Comparison of ENCODE assay signal across 8 mouse cellular contexts in genomic region chr10:7210991-7211695, GRCm38 (mm10). TPM values are rescaled to one million over a fixed set of nuclear protein-coding genes. Genes with fewer than 3 reads are reported as not detected.
A peak's percentile ranks its signal among the peaks of the same experiment; 100 is the strongest.
DNase-seq lines count a peak whose midpoint lies in the region; ATAC-seq and TF ChIP-seq lines count a peak whose summit lies in the region.

No protein-coding gene starts in this region.

- WGBS in cerebellum, adult 2 months: 0% methylated on average over 41 of the region's 41 CpGs
- under 1% methylated on average over 41 of the region's 41 CpGs for WGBS in forebrain, postnatal 0 days
- WGBS in lung, adult 2 months: under 1% methylated on average over 41 of the region's 41 CpGs
- WGBS in neural tube, embryonic 14.5 days: under 1% methylated on average over 41 of the region's 41 CpGs

- ATAC-seq in forebrain, postnatal 0 days: peak; percentile 85
- peak; percentile 87 for ATAC-seq in neural tube, embryonic 14.5 days (ENCODE audit: low read depth)

- in situ Hi-C loops in ES-E14 (cut with MboI; ENCODE audit: low sequenced_read_pairs in 2 of 2, unreplicated experiment in 2 of 2): no loop called here

- H3K36me3 ChIP-seq in ES-E14 (ENCODE audit: control insufficient read depth, insufficient read depth, low read length, poor library complexity, severe bottlenecking): 0 out of 2 replicates have a peak, but pooled peaks cover 2% of the 10 kb centered on the region
- no peaks in the 10 kb centered on the region for H3K36me3 ChIP-seq in forebrain, postnatal 0 days (ENCODE audit: insufficient read depth)
- no peaks in the 10 kb centered on the region for H3K36me3 ChIP-seq in neural tube, embryonic 14.5 days (ENCODE audit: control insufficient read depth, insufficient read depth, low read length)

- peak; percentile 59 for DNase-seq in ES-E14 (ENCODE audit: low read depth, low spot score)
- DNase-seq in cerebellum, adult 2 months: peak; percentile 81 to 83
- peak; percentile 72 for DNase-seq in forebrain, postnatal 0 days
- DNase-seq in heart, postnatal 36 days: peak; percentile 76 to 86
- peak; percentile 42 to 67 for DNase-seq in layer of hippocampus, adult 2 months (ENCODE audit: low spot score in 2 of 2)
- peak; percentile 84 for DNase-seq in lung, adult 2 months
- DNase-seq in testis, postnatal 10 days (ENCODE audit: low spot score): peak; percentile 83

- peak overlapping the region; percentile 67 for H3K9ac ChIP-seq in ES-E14 (ENCODE audit: insufficient read depth, low read depth, low read length, poor library complexity, severe bottlenecking)
- H3K9ac ChIP-seq in forebrain, postnatal 0 days: peak overlapping the region; percentile 55
- H3K9ac ChIP-seq in neural tube, embryonic 14.5 days (replicated peaks; ENCODE audit: low read depth, low read length): peak overlapping the region; percentile 58

- peak; percentile 42; the same call in 1 of the 2 replicates for TF ChIP-seq CTCF in cerebellum, adult 2 months (IDR thresholded peaks at IDR 0.05; ENCODE audit: borderline replicate concordance, insufficient read depth, low read depth, low read length)
- TF ChIP-seq CTCF in forebrain, postnatal 0 days (IDR thresholded peaks at IDR 0.05; ENCODE audit: low read depth): peak; percentile 72
- peak; percentile 76 for TF ChIP-seq CTCF in layer of hippocampus, adult 2 months (conservative IDR thresholded peaks at IDR 0.05)
- TF ChIP-seq CTCF in lung, adult 2 months (IDR thresholded peaks at IDR 0.05; ENCODE audit: insufficient read depth, low read length): peak; percentile 52

- H3K4me3 ChIP-seq in ES-E14 (ENCODE audit: insufficient read depth in 1 of 2, low read depth in 1 of 2, low read length in 2 of 2, poor library complexity in 1 of 2, severe bottlenecking in 1 of 2): peak overlapping the region; percentile 72 to 80
- H3K4me3 ChIP-seq in cerebellum, adult 2 months (replicated peaks; ENCODE audit: insufficient read depth, low read depth, low read length): peak overlapping the region; percentile 68
- peak overlapping the region; percentile 63 for H3K4me3 ChIP-seq in forebrain, postnatal 0 days (ENCODE audit: low read depth, low read length)
- peak overlapping the region; percentile 55 for H3K4me3 ChIP-seq in layer of hippocampus, adult 2 months
- peak overlapping the region; percentile 85 for H3K4me3 ChIP-seq in lung, adult 2 months (replicated peaks; ENCODE audit: extremely low read depth, low read depth, low read length)
- H3K4me3 ChIP-seq in neural tube, embryonic 14.5 days (ENCODE audit: low read depth, low read length): peak overlapping the region; percentile 71

- intact Hi-C loops in heart, postnatal 36 days (cut with DNase I): loop anchor here (2.0 to 5.0 kb wide), 5 partner anchors 22 to 92 kb away; no protein-coding TSS in a partner anchor

- peak overlapping the region; percentile 100 for H3K4me2 ChIP-seq in forebrain, postnatal 0 days (ENCODE audit: low read depth)
- peak overlapping the region; percentile 98 for H3K4me2 ChIP-seq in neural tube, embryonic 14.5 days (ENCODE audit: low read depth, low read length)

- no peaks in the 10 kb centered on the region; a peak in 1 of 4 replicates for H3K4me1 ChIP-seq in ES-E14 (ENCODE audit: control insufficient read depth in 2 of 2, insufficient read depth in 2 of 2, low read length in 2 of 2, poor library complexity in 1 of 2)
- peaks cover under 1% of the 10 kb centered on the region; the same call in 1 of the 2 replicates for H3K4me1 ChIP-seq in cerebellum, adult 2 months (ENCODE audit: control insufficient read depth, insufficient read depth, low read length)
- peaks cover 8% of the 10 kb centered on the region; the same call in 1 of the 2 replicates for H3K4me1 ChIP-seq in forebrain, postnatal 0 days (ENCODE audit: insufficient read depth)
- H3K4me1 ChIP-seq in lung, adult 2 months (ENCODE audit: control insufficient read depth, insufficient read depth, low read length): peaks cover 20% of the 10 kb centered on the region
- no peaks in the 10 kb centered on the region for H3K4me1 ChIP-seq in neural tube, embryonic 14.5 days (ENCODE audit: control insufficient read depth, insufficient read depth, low read length)

- H3K9me3 ChIP-seq in ES-E14 (ENCODE audit: control insufficient read depth, insufficient read depth, low read depth, low read length): no peaks in the 10 kb centered on the region
- no peaks in the 10 kb centered on the region for H3K9me3 ChIP-seq in forebrain, postnatal 0 days (ENCODE audit: low read length)
- H3K9me3 ChIP-seq in neural tube, embryonic 14.5 days (ENCODE audit: control insufficient read depth, low read length): no peaks in the 10 kb centered on the region

- H3K27ac ChIP-seq in ES-E14 (ENCODE audit: insufficient read depth, low read depth, low read length, poor library complexity, severe bottlenecking): no peak overlapping the region
- peak overlapping the region; percentile 70 for H3K27ac ChIP-seq in cerebellum, adult 2 months (ENCODE audit: insufficient read depth, low read length)
- peak overlapping the region; percentile 79; the same call in 1 of the 2 replicates for H3K27ac ChIP-seq in forebrain, postnatal 0 days (ENCODE audit: low read depth, low read length)
- H3K27ac ChIP-seq in layer of hippocampus, adult 2 months: peak overlapping the region; percentile 85
- H3K27ac ChIP-seq in neural tube, embryonic 14.5 days (ENCODE audit: low read depth, low read length): peak overlapping the region; percentile 66; the same call in 1 of the 2 replicates

- no peak for TF ChIP-seq POLR2A in cerebellum, adult 2 months (IDR thresholded peaks at IDR 0.05; ENCODE audit: borderline replicate concordance, insufficient read depth, low read length)
- no peak for TF ChIP-seq POLR2A in lung, adult 2 months (IDR thresholded peaks at IDR 0.05; ENCODE audit: borderline replicate concordance, extremely low read depth, low read depth, low read length)

- H3K27me3 ChIP-seq in cerebellum, adult 2 months (ENCODE audit: control insufficient read depth, insufficient read depth, low read length): no peaks in the 10 kb centered on the region
- H3K27me3 ChIP-seq in forebrain, postnatal 0 days (ENCODE audit: insufficient read depth, low read length): no peaks in the 10 kb centered on the region
- H3K27me3 ChIP-seq in neural tube, embryonic 14.5 days (ENCODE audit: control insufficient read depth, insufficient read depth, low read length): no peaks in the 10 kb centered on the region; the same call in 1 of the 2 replicates

TF ChIP-seq in ES-E14, 5 proteins besides CTCF, POLR2A, EP300 and RAD21:
- TF ChIP-seq ZC3H11A (IDR thresholded peaks at IDR 0.05; ENCODE audit: borderline replicate concordance, low read depth, low read length) (no peak), CHD2 (IDR thresholded peaks at IDR 0.05; ENCODE audit: low read depth, low read length) (no peak), ZNF384 (IDR thresholded peaks at IDR 0.05; ENCODE audit: low read depth, low read length) (no peak)
TF ChIP-seq in ES-E14: peak in this region for 0.

RNA-seq across cellular contexts. Expression of gene Cnksr3, which starts 0.9 kb away (rescaled TPM):
- 4.5 and 5.4 TPM in 2 replicates for total RNA-seq in ES-E14 (2012; rRNA removed)
- polyA plus RNA-seq in cerebellum, adult 2 months (2012; rRNA removed): 35.9 and 43.3 TPM in 2 replicates
- 2.4 and 3.5 TPM in 2 replicates for total RNA-seq in forebrain, postnatal 0 days (2014; rRNA removed)
- polyA plus RNA-seq in forebrain, postnatal 0 days (2015; fragmentation: Nextera tagmentation; extraction: Ambion mirVana): 1.8 and 2.0 TPM in 2 replicates
- 10 to 100 TPM; 22.1 to 35.7 TPM for total RNA-seq in heart, postnatal 36 days (2021)
- total RNA-seq in layer of hippocampus, adult 2 months (2021): 1 to 10 TPM; 4.8 to 5.3 TPM
- polyA plus RNA-seq in lung, adult 2 months (2012; rRNA removed): 9.7 and 10.1 TPM in 2 replicates
- polyA plus RNA-seq in neural tube, embryonic 14.5 days (2014; fragmentation: Nextera tagmentation; extraction: Ambion mirVana): 1.0 and 2.2 TPM in 2 replicates
